Mouse (Mus musculus) heart, adult 2 months (tissue): ENCODE measurements around the gene Mbd3. TPM values are rescaled to one million over a fixed set of nuclear protein-coding genes. Genes with fewer than 3 reads are reported as not detected.
A peak's percentile ranks its signal among the peaks of the same experiment; 100 is the strongest.

Experiments
- DNase-seq, 2 experiments: peaks; one replicate each; pipeline ENCODE4 v3.0.0; 2021
- H3K27ac ChIP-seq: fragments of 200-600 bp; 2 replicates; pipeline ENCODE4 v1.8.1; 2022
- H3K27me3 ChIP-seq: fragments of 200-500 bp; 2 replicates; pipeline ENCODE4 v1.6.1; 2012; ENCODE audit warnings: mild to moderate bottlenecking, low read length, inconsistent platforms, mixed read lengths; ENCODE audit not compliant: control insufficient read depth, insufficient read depth
- H3K36me3 ChIP-seq: fragments of 200-500 bp; 2 replicates; pipeline ENCODE4 v1.6.1; 2012; ENCODE audit warnings: low read length, inconsistent platforms; ENCODE audit not compliant: control insufficient read depth, insufficient read depth
- H3K4me1 ChIP-seq: fragments of 200-500 bp; 2 replicates; pipeline ENCODE4 v1.6.1; 2011; ENCODE audit warnings: low read length; ENCODE audit not compliant: control insufficient read depth, insufficient read depth
- H3K4me3 ChIP-seq: fragments of 200-600 bp; 2 replicates; pipeline ENCODE4 v1.8.1; 2022
- H3K79me2 ChIP-seq: fragments of 200-500 bp; replicated peaks from 2 replicates; pipeline ENCODE4 v1.6.1; 2012; ENCODE audit warnings: mild to moderate bottlenecking, inconsistent platforms, low read length, moderate library complexity, mixed read lengths; ENCODE audit not compliant: control insufficient read depth, insufficient read depth
- H3K9ac ChIP-seq: fragments of 200-500 bp; 2 replicates; pipeline ENCODE4 v1.6.1; 2012; ENCODE audit warnings: low read depth, mild to moderate bottlenecking, control low read depth, inconsistent platforms, low read length, mixed read lengths
- CTCF ChIP-seq: fragments of 200-600 bp; IDR thresholded peaks from 2 replicates; pipeline ENCODE4 v1.8.1; 2022; ENCODE audit warnings: antibody characterized with exemption, mild to moderate bottlenecking, moderate library complexity
- EP300 ChIP-seq: fragments of 200-500 bp; IDR thresholded peaks from 2 replicates; pipeline ENCODE4 v1.6.1; 2011; ENCODE audit warnings: low read depth, low read length, control low read depth; ENCODE audit not compliant: insufficient read depth
- POLR2A ChIP-seq: fragments of 200-500 bp; IDR thresholded peaks from 2 replicates; pipeline ENCODE4 v1.6.1; 2011; ENCODE audit warnings: mild to moderate bottlenecking, low read depth, low read length, control low read depth; ENCODE audit not compliant: insufficient read depth
- WGBS: fragments of 180-500 bp; shearing (Covaris S2); methylation state at CpG from one replicate; pipeline ENCODE4 v1.1.7; 2018; 5-methylcytosine and 5-hydroxymethylcytosine counted together
- intact Hi-C: fragments of 180-260 bp; cut with DNase I; formaldehyde crosslinking; loops from one replicate; pipeline ENCODE4 v1.15.1; 2025
- polyA plus RNA-seq: library from polyadenylated mRNA; depleted of rRNA; stranded (reverse); fragments of >200 nt; gene quantifications from 2 replicates; pipeline ENCODE4 v1.2.3, GENCODE M21; 2012
- total RNA-seq, 2 experiments: library from RNA; stranded (reverse); gene quantifications; 2 replicates each; pipeline ENCODE4 v1.2.3; 2021

Mbd3 gene
- total and polyA plus RNA-seq, 3 experiments = 86.5 to 95.2 (median 95.1) TPM

GRCm38 (mm10) chr10:80417371-80417770, 18.0 kb upstream of the Mbd3 start:
- intact Hi-C loops = no loop called here
- WGBS = 92% methylated on average over 10 of the region's 10 CpGs
- Histone ChIP-seq H3K79me2 (no peaks in the 10 kb centered on the region), H3K36me3 (no peaks in the 10 kb centered on the region), H3K27ac (no peak overlapping the region), H3K4me3 (no peak overlapping the region), H3K4me1 (no peaks in the 10 kb centered on the region), H3K9ac (no peak overlapping the region), H3K27me3 (no peaks in the 10 kb centered on the region)
- no peak for DNase-seq
- no peak for TF ChIP-seq POLR2A
- TF ChIP-seq EP300 = no peak
- TF ChIP-seq CTCF = no peak

GRCm38 (mm10) chr10:80415566-80415965, 16.2 kb upstream of the Mbd3 start:
- no peak overlapping the region for H3K27ac ChIP-seq
- H3K79me2 ChIP-seq = no peaks in the 10 kb centered on the region
- H3K4me3 ChIP-seq = no peak overlapping the region
- no peak for DNase-seq
- H3K27me3 ChIP-seq = no peaks in the 10 kb centered on the region
- no peaks in the 10 kb centered on the region for H3K4me1 ChIP-seq
- TF ChIP-seq POLR2A (no peak), EP300 (no peak), CTCF (no peak)
- intact Hi-C loops = no loop called here
- 86% methylated on average over 7 of the region's 7 CpGs for WGBS
- H3K36me3 ChIP-seq = no peaks in the 10 kb centered on the region
- no peak overlapping the region for H3K9ac ChIP-seq

- intact Hi-C loops = no loop called here
- no peaks in the 10 kb centered on the region for H3K27me3 ChIP-seq
- no peak overlapping the region for H3K9ac ChIP-seq
Observed at GRCm38 (mm10) chr10:80412656-80413541, 13.5 kb upstream of the Mbd3 start.

GRCm38 (mm10) chr10:80407924-80408323, 8.6 kb upstream of the Mbd3 start:
- Histone ChIP-seq H3K36me3 (no peaks in the 10 kb centered on the region), H3K27me3 (no peaks in the 10 kb centered on the region), H3K4me3 (no peak overlapping the region), H3K4me1 (peaks cover 7% of the 10 kb centered on the region), H3K79me2 (peaks cover 2% of the 10 kb centered on the region; the same call in 1 of the 2 replicates), H3K27ac (no peak overlapping the region), H3K9ac (no peak overlapping the region)
- 40% methylated on average over 4 of the region's 4 CpGs for WGBS
- TF ChIP-seq EP300 (no peak), CTCF (no peak), POLR2A (no peak)
- DNase-seq = no peak
- intact Hi-C loops = loop anchor here (2.0 kb wide), 1 partner anchor 23 kb away; no protein-coding TSS in a partner anchor

More at GRCm38 (mm10) chr10:80412656-80413541, 13.5 kb upstream of the Mbd3 start:
- Histone ChIP-seq H3K4me3 (no peak overlapping the region), H3K4me1 (no peaks in the 10 kb centered on the region), H3K27ac (no peak overlapping the region), H3K79me2 (no peaks in the 10 kb centered on the region), H3K36me3 (no peaks in the 10 kb centered on the region)
- 76% methylated on average over 44 of the region's 44 CpGs for WGBS
- DNase-seq = peak; percentile 73 to 83
- TF ChIP-seq POLR2A (no peak), CTCF (no peak), EP300 (no peak)

GRCm38 (mm10) chr10:80406684-80407501, 7.5 kb upstream of the Mbd3 start, which contains the start of gene Uqcr11:
Gene Uqcr11, minus strand, starts transcription at chr10:80406830.
- peak; percentile 93 to 96 for DNase-seq
- under 1% methylated on average over 27 of the region's 27 CpGs for WGBS
- H3K27ac ChIP-seq = peak within 1 kb of the TSS; percentile 85
- peaks cover 2% of the 10 kb centered on the region; the same call in 1 of the 2 replicates for H3K79me2 ChIP-seq
- TF ChIP-seq CTCF = no peak
- TF ChIP-seq POLR2A = peak; percentile 98
- TF ChIP-seq EP300 = peak; percentile 67
- H3K4me1 ChIP-seq = peaks cover 7% of the 10 kb centered on the region
- intact Hi-C loops = loop anchor here (2.0 kb wide), 1 partner anchor 24 kb away; no protein-coding TSS in a partner anchor
- no peaks in the 10 kb centered on the region for H3K27me3 ChIP-seq
- no peaks in the 10 kb centered on the region for H3K36me3 ChIP-seq
- peak within 1 kb of the TSS; percentile 78 for H3K9ac ChIP-seq
- peak within 1 kb of the TSS; percentile 88 for H3K4me3 ChIP-seq
